Mouse (Mus musculus) intestine, postnatal 0 days (tissue): ENCODE data around the gene Agap3. TPM values are rescaled to one million over a fixed set of nuclear protein-coding genes. Genes with fewer than 3 reads are reported as not detected.

ENCODE experiments used
- ATAC-seq: fragments of 200-750 bp; cut with Nextera tagmentation; 2 replicates; pipeline ENCODE4 v1.8.0; 2017; ENCODE audit warnings: mild to moderate bottlenecking, moderate TSS enrichment, moderate library complexity
- H3K27ac ChIP-seq: fragments of 300-500 bp; sonication (generic); 2 replicates; pipeline ENCODE4 v1.5.1; 2014; ENCODE audit warnings: mild to moderate bottlenecking, low read depth, low read length, moderate library complexity
- H3K27me3 ChIP-seq: fragments of 300-500 bp; sonication (generic); replicated peaks from 2 replicates; pipeline ENCODE4 v1.6.1; 2014; ENCODE audit warnings: low read length, mixed read lengths; ENCODE audit not compliant: control insufficient read depth, insufficient read depth
- H3K36me3 ChIP-seq: fragments of 300-500 bp; sonication (generic); 2 replicates; pipeline ENCODE4 v1.6.1; 2014; ENCODE audit warnings: mild to moderate bottlenecking, moderate library complexity; ENCODE audit not compliant: control insufficient read depth, insufficient read depth
- H3K4me1 ChIP-seq: fragments of 300-500 bp; sonication (generic); replicated peaks from 2 replicates; pipeline ENCODE4 v1.6.1; 2014; ENCODE audit warnings: antibody characterized with exemption, low read length, mixed read lengths; ENCODE audit not compliant: control insufficient read depth, insufficient read depth
- H3K4me2 ChIP-seq: fragments of 300-500 bp; sonication (generic); replicated peaks from 2 replicates; pipeline ENCODE4 v1.6.1; 2014; ENCODE audit warnings: low read depth, mild to moderate bottlenecking, moderate library complexity
- H3K4me3 ChIP-seq: fragments of 300-500 bp; sonication (generic); 2 replicates; pipeline ENCODE4 v1.5.1; 2014; ENCODE audit warnings: low read depth, low read length
- H3K9ac ChIP-seq: fragments of 300-500 bp; sonication (generic); 2 replicates; pipeline ENCODE4 v1.6.1; 2014; ENCODE audit warnings: mild to moderate bottlenecking, low read depth, low read length
- H3K9me3 ChIP-seq: fragments of 300-500 bp; sonication (generic); 2 replicates; pipeline ENCODE4 v1.6.1; 2016; ENCODE audit warnings: mixed run types; ENCODE audit not compliant: control insufficient read depth
- CTCF ChIP-seq: sonication (generic); IDR thresholded peaks from 2 replicates; pipeline ENCODE4 v1.5.1; 2016; ENCODE audit warnings: low read depth, mild to moderate bottlenecking, control low read depth, antibody characterized with exemption, moderate library complexity
- WGBS: fragments of 180-500 bp; shearing (Covaris S2); extraction: QIAGEN DNeasy Blood & Tissue Kit; methylation state at CpG from one replicate; pipeline ENCODE4 v1.1.7; 2014; 5-methylcytosine and 5-hydroxymethylcytosine counted together
- polyA plus RNA-seq: library from polyadenylated mRNA; unstranded; fragments of >200 nt; fragmentation: Nextera tagmentation; extraction: Ambion mirVana; gene quantifications from 2 replicates; pipeline ENCODE4 v1.2.1, GENCODE M21; 2015

The Agap3 gene
- polyA plus RNA-seq, 1 experiment from 2014 or later, result 14.9 TPM

DNA sequence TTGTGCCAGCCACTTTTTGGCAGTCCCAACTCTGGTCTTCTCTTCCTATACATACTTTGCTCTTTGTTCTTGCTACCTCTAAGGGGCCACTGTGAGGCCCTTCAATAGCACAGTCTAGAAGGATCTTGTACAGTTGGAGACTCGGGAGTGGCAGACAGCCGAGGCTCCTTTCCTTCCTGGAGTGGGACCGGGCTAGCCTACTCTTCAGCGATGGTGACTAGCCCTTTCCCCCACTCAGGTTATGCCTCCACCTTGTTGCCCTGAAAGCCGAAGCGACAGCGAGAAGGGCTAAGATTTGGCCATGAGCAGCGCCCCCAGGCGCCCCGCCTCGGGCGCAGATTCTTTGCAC, 24.7 kb upstream of the Agap3 start:
- no peaks in the 10 kb centered on the region for H3K9me3 ChIP-seq
- peak overlapping the region; percentile 88 for H3K27ac ChIP-seq
- WGBS, result 24% methylated on average over 12 of the region's 12 CpGs
- TF ChIP-seq CTCF, result peak; percentile 14; the same call in 1 of the 2 replicates
- H3K9ac ChIP-seq, result peak overlapping the region; percentile 27; the same call in 1 of the 2 replicates
- H3K4me3 ChIP-seq, result peak overlapping the region; percentile 75
- H3K27me3 ChIP-seq, result no peaks in the 10 kb centered on the region
- H3K4me1 ChIP-seq, result peaks cover 10% of the 10 kb centered on the region
- peak overlapping the region; percentile 84 for H3K4me2 ChIP-seq
- peak; percentile 16 for ATAC-seq
- H3K36me3 ChIP-seq, result peaks cover 30% of the 10 kb centered on the region

DNA sequence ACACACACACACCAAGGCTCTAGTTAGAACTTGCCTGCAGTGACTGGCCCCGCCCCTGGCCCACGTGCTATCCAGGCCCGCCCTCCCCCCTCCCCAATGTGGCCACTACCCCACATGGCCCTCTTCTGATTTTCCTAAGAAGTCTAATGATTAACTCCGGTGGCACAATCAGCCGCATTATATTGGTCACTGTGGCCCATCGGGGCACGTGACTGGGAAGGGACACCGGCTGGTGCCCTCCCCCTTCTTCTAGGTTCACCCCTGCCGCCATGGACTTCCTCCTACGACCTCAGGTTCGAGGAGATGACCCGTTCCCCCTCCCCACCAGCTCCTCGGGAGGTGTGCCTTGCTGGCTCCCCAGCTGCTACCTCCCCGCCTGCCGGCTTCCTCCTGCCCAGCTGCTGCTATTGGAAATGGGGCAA, 24.0 kb upstream of the Agap3 start:
- Histone ChIP-seq H3K27ac (peak overlapping the region; percentile 88), H3K27me3 (no peaks in the 10 kb centered on the region), H3K9me3 (no peaks in the 10 kb centered on the region), H3K4me3 (peak overlapping the region; percentile 75), H3K36me3 (peaks cover 37% of the 10 kb centered on the region), H3K9ac (peak overlapping the region; percentile 54), H3K4me2 (peak overlapping the region; percentile 84), H3K4me1 (peaks cover 10% of the 10 kb centered on the region)
- 8% methylated on average over 15 of the region's 15 CpGs for WGBS
- no peak for TF ChIP-seq CTCF
- ATAC-seq, result peak; percentile 60

- WGBS, result 17% methylated on average over 9 of the region's 9 CpGs
- no peaks in the 10 kb centered on the region for H3K9me3 ChIP-seq
- peak overlapping the region; percentile 54 for H3K9ac ChIP-seq
- H3K36me3 ChIP-seq, result peaks cover 43% of the 10 kb centered on the region
- peak overlapping the region; percentile 44 for H3K4me3 ChIP-seq
- peak overlapping the region; percentile 88 for H3K27ac ChIP-seq
- peak overlapping the region; percentile 84 for H3K4me2 ChIP-seq
- no peak for ATAC-seq
- peaks cover 10% of the 10 kb centered on the region for H3K4me1 ChIP-seq
- no peaks in the 10 kb centered on the region for H3K27me3 ChIP-seq
- TF ChIP-seq CTCF, result no peak
Observed at GRCm38 (mm10) chr5:24428596-24428995, 23.4 kb upstream of the Agap3 start.

GRCm38 (mm10) chr5:24433993-24434392, 18.0 kb upstream of the Agap3 start:
- 93% methylated on average over 8 of the region's 8 CpGs for WGBS
- Histone ChIP-seq H3K9me3 (no peaks in the 10 kb centered on the region), H3K27me3 (no peaks in the 10 kb centered on the region), H3K36me3 (peaks cover 89% of the 10 kb centered on the region), H3K4me2 (no peak overlapping the region), H3K27ac (no peak overlapping the region), H3K9ac (no peak overlapping the region), H3K4me3 (no peak overlapping the region), H3K4me1 (no peaks in the 10 kb centered on the region)
- ATAC-seq, result no peak
- no peak for TF ChIP-seq CTCF

DNA sequence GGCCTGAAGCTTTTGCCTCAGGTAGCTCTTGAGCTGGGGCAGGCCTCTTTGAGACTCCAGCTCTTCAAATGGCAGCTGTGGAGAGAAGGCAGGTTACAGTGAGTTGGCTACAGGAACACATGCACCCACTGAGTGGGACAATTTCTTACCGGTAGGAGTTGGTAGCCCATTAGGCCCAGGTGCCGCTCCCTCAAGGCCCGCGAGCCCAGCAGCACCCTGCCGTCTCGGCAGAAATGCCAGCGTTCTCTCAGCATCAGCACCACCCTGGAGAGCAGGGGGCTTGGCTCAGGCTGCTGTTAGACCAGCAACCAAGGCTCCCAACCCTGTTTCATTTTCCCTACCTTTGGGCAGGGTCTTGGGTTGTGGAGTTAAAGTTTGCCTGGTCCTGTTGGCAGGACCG, 10.8 kb upstream of the Agap3 start:
- H3K4me3 ChIP-seq, result no peak overlapping the region
- WGBS, result 90% methylated on average over 8 of the region's 8 CpGs
- no peak for ATAC-seq

DNA sequence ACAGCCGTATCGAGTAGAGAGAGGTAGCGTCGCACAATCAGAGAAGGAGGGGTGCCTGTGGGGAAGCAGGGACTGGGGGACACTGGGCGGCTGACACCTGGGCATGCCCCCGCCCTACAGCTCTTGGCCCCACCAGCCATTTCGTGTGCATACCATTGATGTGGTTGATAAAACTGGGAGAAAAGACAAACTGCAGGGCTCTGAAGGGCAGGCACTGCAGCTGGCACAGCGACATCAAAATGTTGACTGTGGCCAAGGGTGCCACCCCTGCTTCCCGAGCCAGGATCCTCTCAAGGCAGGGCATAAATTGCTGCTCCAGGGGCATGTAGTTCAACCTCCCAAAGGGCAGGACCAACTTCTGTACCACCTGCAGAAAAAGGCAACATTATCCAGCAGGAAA, 9.9 kb upstream of the Agap3 start:
- 81% methylated on average over 9 of the region's 9 CpGs for WGBS
- ATAC-seq, result no peak
- H3K36me3 ChIP-seq, result peaks cover 58% of the 10 kb centered on the region
- H3K9ac ChIP-seq, result no peak overlapping the region
- H3K27ac ChIP-seq, result no peak overlapping the region
- TF ChIP-seq CTCF, result no peak
- H3K4me1 ChIP-seq, result 0 out of 2 replicates have a peak, but pooled peaks cover 9% of the 10 kb centered on the region
- no peaks in the 10 kb centered on the region for H3K27me3 ChIP-seq
- no peak overlapping the region for H3K4me3 ChIP-seq
- no peak overlapping the region for H3K4me2 ChIP-seq
- no peaks in the 10 kb centered on the region for H3K9me3 ChIP-seq

More for the DNA sequence above, 10.8 kb upstream of the Agap3 start:
- Histone ChIP-seq H3K9me3 (no peaks in the 10 kb centered on the region), H3K9ac (no peak overlapping the region), H3K4me1 (0 out of 2 replicates have a peak, but pooled peaks cover 9% of the 10 kb centered on the region), H3K27me3 (no peaks in the 10 kb centered on the region), H3K36me3 (peaks cover 66% of the 10 kb centered on the region), H3K27ac (no peak overlapping the region), H3K4me2 (no peak overlapping the region)
- no peak for TF ChIP-seq CTCF

- no peaks in the 10 kb centered on the region for H3K27me3 ChIP-seq
- TF ChIP-seq CTCF, result no peak
- no peaks in the 10 kb centered on the region for H3K9me3 ChIP-seq
- no peak overlapping the region for H3K4me3 ChIP-seq
- ATAC-seq, result no peak
- no peak overlapping the region for H3K9ac ChIP-seq
- WGBS, result 82% methylated on average over 7 of the region's 7 CpGs
- H3K4me1 ChIP-seq, result 0 out of 2 replicates have a peak, but pooled peaks cover 12% of the 10 kb centered on the region
- H3K4me2 ChIP-seq, result no peak overlapping the region
- H3K36me3 ChIP-seq, result peaks cover 54% of the 10 kb centered on the region
- no peak overlapping the region for H3K27ac ChIP-seq
Observed at GRCm38 (mm10) chr5:24443204-24443603, 8.8 kb upstream of the Agap3 start.
